Mouse (Mus musculus): Measurements from ENCODE around the gene Ube2o.

Gene Ube2o

DNA sequence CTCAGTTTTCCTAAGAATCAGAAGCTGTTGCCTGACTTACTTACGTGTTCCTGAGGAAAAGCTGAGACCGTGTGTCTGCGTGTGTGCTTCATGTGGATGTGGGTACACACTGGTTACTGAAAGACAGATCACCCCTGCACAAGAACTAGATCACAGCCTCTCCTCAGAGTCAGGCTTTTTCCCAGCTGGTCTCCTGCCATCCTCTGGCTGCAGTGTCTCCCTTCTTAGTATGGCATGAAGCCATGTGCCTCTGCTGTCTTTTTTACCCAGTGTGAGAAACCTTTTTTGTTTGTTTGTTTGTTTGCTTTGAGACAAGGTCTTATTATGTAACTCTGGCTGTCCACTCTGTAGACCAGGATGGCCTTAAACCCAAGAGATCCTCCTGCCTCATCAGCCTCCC lies 2.0 kb downstream of the Ube2o start:
- no peak for DNase-seq (ENCODE audit: low spot score)

GRCm38 (mm10) chr11:116575396-116575795 lies 5.9 kb downstream of the Ube2o start:
- peak; percentile 58 for DNase-seq (ENCODE audit: low spot score)

DNA sequence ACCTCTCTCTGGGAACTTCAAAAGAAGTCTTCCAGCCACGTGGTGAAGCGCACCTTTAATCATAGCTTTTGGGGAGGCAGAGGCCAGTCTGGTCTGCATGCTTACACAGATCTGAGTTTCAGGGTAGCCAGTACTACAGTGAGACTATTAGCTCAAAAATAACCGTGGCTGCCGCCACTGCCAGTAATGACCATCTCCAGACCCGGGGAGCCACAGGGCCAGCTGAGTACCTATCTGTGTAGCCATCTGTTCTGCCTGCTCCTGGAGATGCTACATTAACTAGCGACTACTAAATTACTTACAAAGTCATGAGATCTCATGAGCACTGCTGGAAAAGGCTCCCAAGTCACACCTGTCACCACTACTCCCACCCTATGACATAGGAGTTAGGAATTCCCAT lies 6.3 kb downstream of the Ube2o start:
- no peak for DNase-seq (ENCODE audit: low spot score)

GRCm38 (mm10) chr11:116574486-116574885 lies 6.8 kb downstream of the Ube2o start:
- no peak for DNase-seq (ENCODE audit: low spot score)

- no peak for DNase-seq (ENCODE audit: low spot score)
Observed at GRCm38 (mm10) chr11:116572756-116573543, 8.3 kb downstream of the Ube2o start.

GRCm38 (mm10) chr11:116571767-116572679 lies 9.2 kb downstream of the Ube2o start:
- DNase-seq (ENCODE audit: low spot score), result peak; percentile 60

DNA sequence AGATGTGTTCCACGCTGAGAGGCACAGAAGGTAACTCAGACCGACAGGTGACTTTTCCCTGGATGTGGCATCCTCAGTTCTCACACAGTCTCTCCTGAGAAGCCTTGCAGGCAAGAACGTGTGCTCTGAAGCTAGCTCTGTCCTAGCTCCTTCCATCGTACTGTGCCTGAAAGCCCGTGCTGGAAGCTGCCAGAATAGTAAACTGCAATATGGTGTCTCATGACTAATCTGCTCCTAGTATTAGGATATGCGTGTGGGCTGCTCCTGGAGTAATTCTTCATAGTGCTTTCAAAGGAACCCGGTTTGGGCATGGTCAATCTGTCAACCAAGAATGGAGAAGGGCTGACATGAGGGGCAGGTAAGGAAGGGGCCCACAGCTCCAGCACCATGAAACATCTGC lies 10.4 kb downstream of the Ube2o start:
- no peak for DNase-seq (ENCODE audit: low spot score)

DNA sequence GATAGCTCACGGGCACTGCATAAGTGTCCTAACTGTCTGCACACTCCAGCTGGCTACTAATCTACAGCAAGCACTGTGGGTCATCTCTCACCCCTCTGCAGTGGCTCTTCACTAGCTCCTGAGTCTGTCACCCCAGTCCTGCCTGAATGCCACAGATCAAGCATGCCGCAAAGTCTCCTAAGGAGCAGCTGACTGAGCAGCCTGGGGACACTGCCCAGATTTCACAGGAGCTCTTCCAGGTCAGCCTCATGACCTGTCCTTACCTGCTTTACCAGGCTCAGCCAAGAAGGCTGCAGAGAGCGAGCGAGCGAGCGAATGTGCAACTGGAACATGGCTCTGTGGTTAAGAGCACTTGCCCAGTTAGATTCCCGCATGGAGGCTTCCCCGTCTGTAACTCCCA lies 13.7 kb downstream of the Ube2o start:
- DNase-seq (ENCODE audit: low spot score), result no peak

DNA sequence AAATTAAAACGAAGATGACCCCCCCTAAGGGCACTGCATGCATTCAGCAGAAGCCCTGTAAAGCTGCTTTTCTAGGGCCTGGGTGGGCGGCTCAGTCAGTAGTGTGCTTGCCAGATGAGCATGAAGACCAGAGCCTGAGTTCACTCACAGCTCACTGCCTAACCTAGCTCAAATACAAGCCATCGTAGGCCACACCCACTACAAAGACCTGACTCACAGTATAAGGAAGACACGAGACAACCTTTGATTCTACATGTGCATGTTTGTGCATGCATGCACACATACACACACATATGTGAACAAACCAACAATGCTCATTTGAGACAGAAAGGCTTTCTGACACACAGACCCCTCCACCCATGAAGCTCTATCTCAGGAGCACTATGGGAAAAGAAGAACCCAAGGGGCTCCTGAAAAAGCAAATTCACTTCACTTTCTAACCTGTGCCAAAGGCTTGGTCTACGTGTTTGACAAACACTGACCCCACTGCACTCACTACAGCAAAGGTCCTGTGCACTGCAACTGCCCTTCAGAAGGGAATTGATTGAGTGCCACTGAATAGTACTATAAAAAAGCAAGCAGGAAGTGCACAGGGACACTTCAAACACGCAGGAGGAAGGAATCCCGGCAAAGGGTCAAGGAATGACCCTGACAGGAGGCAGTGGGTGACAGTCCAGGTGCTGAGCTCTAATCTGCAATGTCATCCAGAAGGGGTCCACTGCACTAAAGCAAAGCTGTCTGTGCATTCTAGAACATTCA lies 15.8 kb downstream of the Ube2o start:
- DNase-seq (ENCODE audit: low spot score), result no peak

DNA sequence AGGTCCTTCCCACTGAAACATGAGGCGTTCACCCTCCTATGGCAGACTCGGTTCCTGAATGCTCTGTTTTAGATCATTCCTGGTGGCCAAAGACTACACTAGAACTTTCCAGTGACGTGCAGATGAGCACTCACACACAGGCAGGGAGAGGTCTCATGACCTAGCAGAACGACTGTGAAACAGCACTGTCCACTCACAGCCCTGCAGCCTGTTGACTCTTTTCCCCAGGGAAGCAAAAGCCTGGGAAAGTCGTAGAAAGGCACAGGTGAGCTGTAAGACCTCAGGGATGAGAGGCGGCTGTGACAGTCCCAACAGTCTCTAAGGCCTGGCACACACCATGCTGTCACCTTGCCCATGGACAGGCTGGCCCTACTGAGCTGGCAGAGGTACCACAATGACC lies 24.9 kb downstream of the Ube2o start:
- DNase-seq (ENCODE audit: low spot score), result no peak

- DNase-seq (ENCODE audit: low spot score), result no peak
Observed at GRCm38 (mm10) chr11:116555572-116555971, 25.7 kb downstream of the Ube2o start.

GRCm38 (mm10) chr11:116554171-116554878 lies 26.9 kb downstream of the Ube2o start:
- DNase-seq (ENCODE audit: low spot score), result no peak

DNA sequence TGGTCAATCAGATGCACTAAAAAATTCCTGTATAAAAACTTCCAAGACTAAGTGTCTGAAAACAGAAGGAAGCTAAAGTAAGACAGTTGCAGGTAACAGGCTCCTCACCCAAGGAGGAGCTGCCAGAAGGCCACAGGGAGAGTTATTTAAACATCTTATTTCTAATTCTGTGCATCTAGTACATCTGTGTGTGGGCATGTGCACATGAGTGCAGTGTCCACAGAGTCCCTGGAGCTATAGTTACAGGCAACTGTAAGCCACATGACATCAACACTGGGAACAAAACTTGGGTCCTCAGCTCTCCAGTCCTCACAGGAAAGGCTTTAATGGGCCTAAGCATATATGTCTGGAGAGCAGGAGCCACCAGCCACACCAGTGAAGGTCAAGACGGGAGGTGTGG lies 29.1 kb downstream of the Ube2o start:
- DNase-seq (ENCODE audit: low spot score), result no peak

GRCm38 (mm10) chr11:116550748-116551147 lies 30.5 kb downstream of the Ube2o start:
- peak; percentile 61 for DNase-seq (ENCODE audit: low spot score)

DNA sequence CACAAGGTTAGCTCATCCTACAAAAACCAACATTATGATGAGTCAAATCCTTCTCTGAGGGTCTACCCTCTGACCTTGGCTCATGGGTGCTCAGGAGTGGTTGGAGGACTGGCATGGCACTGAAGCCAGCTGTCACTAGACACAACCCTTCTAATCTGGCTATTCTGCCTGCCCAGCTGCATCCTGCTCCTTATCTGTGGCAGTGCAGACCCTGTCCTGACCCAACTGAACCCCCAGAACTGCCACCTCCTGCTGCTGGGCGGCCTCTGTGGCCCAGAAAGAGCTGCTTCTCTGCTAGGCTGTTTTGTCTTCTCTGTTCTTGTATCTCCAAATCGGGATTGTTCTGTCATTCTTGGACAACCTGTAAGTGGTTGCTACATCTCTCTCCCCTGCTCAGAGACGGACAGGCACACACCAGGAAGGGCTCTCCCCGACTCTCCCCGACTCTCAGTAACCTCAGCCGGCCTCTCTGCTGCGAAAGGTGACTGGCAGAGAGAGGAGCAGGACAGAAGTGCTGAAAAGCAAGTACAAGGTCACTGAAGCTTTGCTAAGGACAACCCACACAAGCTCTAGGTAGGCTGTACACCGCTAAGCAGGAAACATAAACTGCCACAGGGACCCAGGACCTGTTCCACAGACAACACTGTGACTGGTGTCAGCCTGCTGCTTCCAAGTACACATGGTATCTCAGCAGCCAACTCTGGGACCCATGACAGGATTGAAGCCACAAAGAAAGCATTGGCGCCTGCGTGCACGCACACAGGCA lies 31.8 kb downstream of the Ube2o start:
- DNase-seq (ENCODE audit: low spot score), result no peak

DNA sequence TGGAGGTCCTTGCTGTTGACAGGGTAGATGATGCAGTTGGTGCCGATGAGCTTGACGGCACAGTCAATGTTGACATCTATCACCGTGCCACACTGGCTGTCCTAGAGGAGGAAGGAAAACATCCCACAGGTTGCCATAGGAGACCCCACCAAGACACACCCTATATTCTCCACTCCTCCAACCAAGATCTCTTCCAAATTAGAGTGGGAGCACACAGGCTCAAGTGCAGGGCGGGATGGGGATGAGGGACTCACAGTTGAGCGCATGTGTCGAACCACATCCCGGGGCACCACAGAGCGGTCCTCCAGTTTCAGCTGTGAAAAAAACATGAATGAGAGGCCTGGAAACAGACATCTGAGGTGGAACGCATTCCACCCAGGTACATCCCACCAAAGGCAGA lies 32.5 kb downstream of the Ube2o start:
- no peak for DNase-seq (ENCODE audit: low spot score)

- DNase-seq (ENCODE audit: low spot score), result no peak
Observed at GRCm38 (mm10) chr11:116547296-116548060, 33.8 kb downstream of the Ube2o start.

GRCm38 (mm10) chr11:116543110-116543509 lies 38.1 kb downstream of the Ube2o start:
- no peak for DNase-seq (ENCODE audit: low spot score)

- DNase-seq (ENCODE audit: low spot score), result no peak
Observed at GRCm38 (mm10) chr11:116541183-116541582, 40.1 kb downstream of the Ube2o start.

- no peak for DNase-seq (ENCODE audit: low spot score)
Observed at GRCm38 (mm10) chr11:116538142-116538735, 43.0 kb downstream of the Ube2o start.
